7 mouse cellular contexts compared by ENCODE assay signal in the genomic region with DNA sequence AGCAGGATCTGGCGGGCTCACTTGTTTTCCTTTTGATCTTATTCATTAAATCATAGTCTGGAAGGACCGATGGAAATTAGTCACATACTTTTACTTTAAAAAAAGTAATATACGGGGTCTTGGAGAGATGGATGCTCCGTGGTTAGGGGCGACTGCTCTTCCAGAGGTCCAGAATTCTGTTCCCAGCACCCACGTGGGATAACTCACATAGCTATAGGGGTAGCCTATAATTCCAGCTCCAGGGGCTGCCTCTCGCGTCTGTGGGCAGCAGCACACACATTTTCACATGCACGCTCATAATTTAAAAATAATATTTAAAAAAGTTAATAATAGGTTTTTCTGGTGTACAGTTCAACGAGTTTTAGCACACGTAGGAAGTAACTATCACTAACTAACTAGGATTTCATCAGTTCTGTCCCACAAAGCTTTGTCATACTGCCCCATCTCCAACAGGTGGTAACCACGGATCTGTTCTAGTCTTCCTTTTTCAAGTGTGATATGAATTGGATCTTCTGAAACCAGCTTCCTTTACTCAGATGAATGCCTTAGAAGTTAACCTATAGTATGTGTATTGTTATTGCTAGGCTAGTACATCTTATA. TPM values are rescaled to one million over a fixed set of nuclear protein-coding genes. Genes with fewer than 3 reads are reported as not detected.
DNase-seq lines count a peak whose midpoint lies in the region; ATAC-seq lines count a peak whose summit lies in the region.

No protein-coding gene starts in this region.

- DNase-seq in 3T3-L1 (ENCODE audit: low read depth, low spot score) (peak; percentile 50), 416B (ENCODE audit: low read depth) (peak; percentile 71)
- peak; percentile 19 for DNase-seq in forebrain, embryonic 10.5 days (ENCODE audit: extremely low spot score, low spot score)
- DNase-seq in liver, embryonic 13.5 days, result no peak
- no peak for DNase-seq in cerebellum, adult 11 months
- no peak for DNase-seq in layer of hippocampus, adult 9-10 months (ENCODE audit: low spot score)
- no peak for DNase-seq in layer of hippocampus, adult 9-11 months

- H3K9me3 ChIP-seq in forebrain, embryonic 10.5 days, result no peaks in the 10 kb centered on the region
- no peaks in the 10 kb centered on the region for H3K9me3 ChIP-seq in liver, embryonic 13.5 days (replicated peaks)

- peaks cover 20% of the 10 kb centered on the region for H3K36me3 ChIP-seq in forebrain, embryonic 10.5 days (replicated peaks)
- H3K36me3 ChIP-seq in liver, embryonic 13.5 days, result no peaks in the 10 kb centered on the region

- H3K27me3 ChIP-seq in forebrain, embryonic 10.5 days (ENCODE audit: poor library complexity, severe bottlenecking), result no peaks in the 10 kb centered on the region
- no peaks in the 10 kb centered on the region for H3K27me3 ChIP-seq in liver, embryonic 13.5 days

- peaks cover 25% of the 10 kb centered on the region for H3K4me1 ChIP-seq in forebrain, embryonic 10.5 days
- H3K4me1 ChIP-seq in liver, embryonic 13.5 days (replicated peaks), result peaks cover 29% of the 10 kb centered on the region

- WGBS in forebrain, embryonic 10.5 days, result 25% methylated on average over 12 of the region's 12 CpGs
- WGBS in liver, embryonic 13.5 days (ENCODE audit: insufficient replicate concordance), result 5% methylated on average over 12 of the region's 12 CpGs

- H3K9ac ChIP-seq in liver, embryonic 13.5 days, result peak overlapping the region; percentile 91

- peak overlapping the region; percentile 83 for H3K4me2 ChIP-seq in liver, embryonic 13.5 days

- peak overlapping the region; percentile 97 for H3K27ac ChIP-seq in forebrain, embryonic 10.5 days
- no peak overlapping the region for H3K27ac ChIP-seq in liver, embryonic 13.5 days

- no peak for ATAC-seq in liver, embryonic 13.5 days (ENCODE audit: low read depth)

- peak overlapping the region; percentile 88 for H3K4me3 ChIP-seq in forebrain, embryonic 10.5 days
- peak overlapping the region; percentile 85 for H3K4me3 ChIP-seq in liver, embryonic 13.5 days (replicated peaks)

RNA-seq across cellular contexts. Expression of a gene that starts 1.2 kb away (rescaled TPM):
- 32.0 and 36.0 TPM in 2 replicates for polyA plus RNA-seq in forebrain, embryonic 10.5 days (2016; fragmentation: Nextera tagmentation; extraction: Ambion mirVana)
- 10.2 and 12.9 TPM in 2 replicates for polyA plus RNA-seq in liver, embryonic 13.5 days (2015; fragmentation: Nextera tagmentation; extraction: Ambion mirVana)

Comparison
In these comparisons a context has a peak if more than half of its experiments do, and no peak if none do; other contexts are left out.
1. DNase-seq: peak in 3T3-L1 (single experiment), 416B (single experiment) and forebrain, embryonic 10.5 days (single experiment); none in liver, embryonic 13.5 days (single experiment), cerebellum, adult 11 months (single experiment), layer of hippocampus, adult 9-10 months (single experiment) and layer of hippocampus, adult 9-11 months (single experiment).